Mouse (Mus musculus): ENCODE data around the gene Fancc. TPM values are rescaled to one million over a fixed set of nuclear protein-coding genes. Genes with fewer than 3 reads are reported as not detected.

The Fancc gene
- polyA plus RNA-seq, 1 experiment from 2014 or later, result 21.8 TPM

GRCm38 (mm10) chr13:63289687-63290086 is 207.4 kb downstream of the Fancc start:
- H3K36me3 ChIP-seq (replicated peaks; ENCODE audit: control insufficient read depth, insufficient read depth, low read depth, low read length), result peaks cover 3% of the 10 kb centered on the region
- H3K4me2 ChIP-seq (ENCODE audit: low read depth, low read length), result no peak overlapping the region
- 76% methylated on average over 5 of the region's 5 CpGs for WGBS
- ATAC-seq (replicated peaks; ENCODE audit: insufficient number of reproducible peaks, low FRiP score, low TSS enrichment, low read depth) (no peak), DNase-seq (ENCODE audit: low spot score) (no peak)
- no peaks in the 10 kb centered on the region for H3K9me3 ChIP-seq (replicated peaks; ENCODE audit: control insufficient read depth, low read length)
- H3K27ac ChIP-seq (replicated peaks; ENCODE audit: low read depth, low read length), result no peak overlapping the region
- H3K4me1 ChIP-seq (ENCODE audit: control insufficient read depth, insufficient read depth, low read length), result peaks cover 6% of the 10 kb centered on the region; the same call in 1 of the 2 replicates
- no peaks in the 10 kb centered on the region for H3K27me3 ChIP-seq (ENCODE audit: control insufficient read depth, insufficient read depth, low read length)
- no peak overlapping the region for H3K9ac ChIP-seq (replicated peaks; ENCODE audit: low read length)
- H3K4me3 ChIP-seq (ENCODE audit: low read depth, low read length), result no peak overlapping the region

- ATAC-seq (replicated peaks; ENCODE audit: insufficient number of reproducible peaks, low FRiP score, low TSS enrichment, low read depth) (no peak), DNase-seq (ENCODE audit: low spot score) (no peak)
- Histone ChIP-seq H3K27ac (replicated peaks; ENCODE audit: low read depth, low read length) (no peak overlapping the region), H3K9ac (replicated peaks; ENCODE audit: low read length) (no peak overlapping the region), H3K4me3 (ENCODE audit: low read depth, low read length) (no peak overlapping the region), H3K9me3 (replicated peaks; ENCODE audit: control insufficient read depth, low read length) (no peaks in the 10 kb centered on the region), H3K27me3 (ENCODE audit: control insufficient read depth, insufficient read depth, low read length) (no peaks in the 10 kb centered on the region), H3K4me1 (ENCODE audit: control insufficient read depth, insufficient read depth, low read length) (peaks cover 2% of the 10 kb centered on the region; the same call in 1 of the 2 replicates), H3K36me3 (replicated peaks; ENCODE audit: control insufficient read depth, insufficient read depth, low read depth, low read length) (peaks cover 3% of the 10 kb centered on the region), H3K4me2 (ENCODE audit: low read depth, low read length) (no peak overlapping the region)
- 52% methylated on average over 4 of the region's 4 CpGs for WGBS
These were observed 207.9 kb downstream of the Fancc start for GRCm38 (mm10) chr13:63289152-63289551.

- Histone ChIP-seq H3K4me2 (ENCODE audit: low read depth, low read length) (no peak overlapping the region), H3K27me3 (ENCODE audit: control insufficient read depth, insufficient read depth, low read length) (no peaks in the 10 kb centered on the region), H3K4me1 (ENCODE audit: control insufficient read depth, insufficient read depth, low read length) (no peaks in the 10 kb centered on the region; the same call in none of the 2 replicates), H3K9me3 (replicated peaks; ENCODE audit: control insufficient read depth, low read length) (no peaks in the 10 kb centered on the region), H3K36me3 (replicated peaks; ENCODE audit: control insufficient read depth, insufficient read depth, low read depth, low read length) (peaks cover 3% of the 10 kb centered on the region), H3K27ac (replicated peaks; ENCODE audit: low read depth, low read length) (no peak overlapping the region), H3K4me3 (ENCODE audit: low read depth, low read length) (no peak overlapping the region), H3K9ac (replicated peaks; ENCODE audit: low read length) (no peak overlapping the region)
- 90% methylated on average over 11 of the region's 11 CpGs for WGBS
- ATAC-seq (replicated peaks; ENCODE audit: insufficient number of reproducible peaks, low FRiP score, low TSS enrichment, low read depth) (no peak), DNase-seq (ENCODE audit: low spot score) (no peak)
These were observed 210.5 kb downstream of the Fancc start for GRCm38 (mm10) chr13:63286483-63287102.

GRCm38 (mm10) chr13:63284748-63285147 is 212.3 kb downstream of the Fancc start:
- ATAC-seq (replicated peaks; ENCODE audit: insufficient number of reproducible peaks, low FRiP score, low TSS enrichment, low read depth) (no peak), DNase-seq (ENCODE audit: low spot score) (no peak)
- Histone ChIP-seq H3K4me1 (ENCODE audit: control insufficient read depth, insufficient read depth, low read length) (no peaks in the 10 kb centered on the region; the same call in none of the 2 replicates), H3K4me2 (ENCODE audit: low read depth, low read length) (no peak overlapping the region), H3K36me3 (replicated peaks; ENCODE audit: control insufficient read depth, insufficient read depth, low read depth, low read length) (peaks cover 3% of the 10 kb centered on the region), H3K4me3 (ENCODE audit: low read depth, low read length) (no peak overlapping the region), H3K27me3 (ENCODE audit: control insufficient read depth, insufficient read depth, low read length) (no peaks in the 10 kb centered on the region), H3K27ac (replicated peaks; ENCODE audit: low read depth, low read length) (no peak overlapping the region), H3K9ac (replicated peaks; ENCODE audit: low read length) (no peak overlapping the region), H3K9me3 (replicated peaks; ENCODE audit: control insufficient read depth, low read length) (no peaks in the 10 kb centered on the region)
- WGBS, result 93% methylated on average over 3 of the region's 3 CpGs

GRCm38 (mm10) chr13:63283236-63283635 is 213.8 kb downstream of the Fancc start:
- Histone ChIP-seq H3K9me3 (replicated peaks; ENCODE audit: control insufficient read depth, low read length) (no peaks in the 10 kb centered on the region), H3K27me3 (ENCODE audit: control insufficient read depth, insufficient read depth, low read length) (no peaks in the 10 kb centered on the region), H3K27ac (replicated peaks; ENCODE audit: low read depth, low read length) (no peak overlapping the region), H3K4me1 (ENCODE audit: control insufficient read depth, insufficient read depth, low read length) (peaks cover 5% of the 10 kb centered on the region; the same call in 1 of the 2 replicates), H3K4me2 (ENCODE audit: low read depth, low read length) (no peak overlapping the region), H3K4me3 (ENCODE audit: low read depth, low read length) (no peak overlapping the region), H3K9ac (replicated peaks; ENCODE audit: low read length) (no peak overlapping the region), H3K36me3 (replicated peaks; ENCODE audit: control insufficient read depth, insufficient read depth, low read depth, low read length) (peaks cover 3% of the 10 kb centered on the region)
- no peak for DNase-seq (ENCODE audit: low spot score)
- ATAC-seq (replicated peaks; ENCODE audit: insufficient number of reproducible peaks, low FRiP score, low TSS enrichment, low read depth), result no peak

- H3K9me3 ChIP-seq (replicated peaks; ENCODE audit: control insufficient read depth, low read length), result no peaks in the 10 kb centered on the region
- no peaks in the 10 kb centered on the region for H3K27me3 ChIP-seq (ENCODE audit: control insufficient read depth, insufficient read depth, low read length)
- H3K4me3 ChIP-seq (ENCODE audit: low read depth, low read length), result no peak overlapping the region
- H3K36me3 ChIP-seq (replicated peaks; ENCODE audit: control insufficient read depth, insufficient read depth, low read depth, low read length), result peaks cover 3% of the 10 kb centered on the region
- no peak overlapping the region for H3K9ac ChIP-seq (replicated peaks; ENCODE audit: low read length)
- no peak overlapping the region for H3K27ac ChIP-seq (replicated peaks; ENCODE audit: low read depth, low read length)
- H3K4me2 ChIP-seq (ENCODE audit: low read depth, low read length), result no peak overlapping the region; the same call in 1 of the 2 replicates
- 74% methylated on average over 8 of the region's 8 CpGs for WGBS
- DNase-seq (ENCODE audit: low spot score), result no peak
- H3K4me1 ChIP-seq (ENCODE audit: control insufficient read depth, insufficient read depth, low read length), result peaks cover 5% of the 10 kb centered on the region; the same call in 1 of the 2 replicates
- ATAC-seq (replicated peaks; ENCODE audit: insufficient number of reproducible peaks, low FRiP score, low TSS enrichment, low read depth), result no peak
These were observed 215.9 kb downstream of the Fancc start for GRCm38 (mm10) chr13:63281206-63281605.

- Histone ChIP-seq H3K4me3 (ENCODE audit: low read depth, low read length) (no peak overlapping the region), H3K4me2 (ENCODE audit: low read depth, low read length) (peak overlapping the region; percentile 5; the same call in 1 of the 2 replicates), H3K27me3 (ENCODE audit: control insufficient read depth, insufficient read depth, low read length) (no peaks in the 10 kb centered on the region), H3K9me3 (replicated peaks; ENCODE audit: control insufficient read depth, low read length) (no peaks in the 10 kb centered on the region), H3K36me3 (replicated peaks; ENCODE audit: control insufficient read depth, insufficient read depth, low read depth, low read length) (peaks cover 3% of the 10 kb centered on the region; the same call in 1 of the 2 replicates), H3K9ac (replicated peaks; ENCODE audit: low read length) (no peak overlapping the region), H3K4me1 (ENCODE audit: control insufficient read depth, insufficient read depth, low read length) (peaks cover 5% of the 10 kb centered on the region; the same call in 1 of the 2 replicates), H3K27ac (replicated peaks; ENCODE audit: low read depth, low read length) (no peak overlapping the region)
- peak; percentile 56 for DNase-seq (ENCODE audit: low spot score)
- ATAC-seq (replicated peaks; ENCODE audit: insufficient number of reproducible peaks, low FRiP score, low TSS enrichment, low read depth), result peak; percentile 72
- WGBS, result 26% methylated on average over 3 of the region's 3 CpGs
These were observed 216.7 kb downstream of the Fancc start for GRCm38 (mm10) chr13:63280344-63280743.

- Histone ChIP-seq H3K4me1 (ENCODE audit: control insufficient read depth, insufficient read depth, low read length) (peaks cover 5% of the 10 kb centered on the region; the same call in 1 of the 2 replicates), H3K9me3 (replicated peaks; ENCODE audit: control insufficient read depth, low read length) (no peaks in the 10 kb centered on the region), H3K4me3 (ENCODE audit: low read depth, low read length) (no peak overlapping the region; the same call in 1 of the 2 replicates), H3K4me2 (ENCODE audit: low read depth, low read length) (no peak overlapping the region), H3K9ac (replicated peaks; ENCODE audit: low read length) (no peak overlapping the region), H3K27ac (replicated peaks; ENCODE audit: low read depth, low read length) (no peak overlapping the region; the same call in 1 of the 2 replicates), H3K27me3 (ENCODE audit: control insufficient read depth, insufficient read depth, low read length) (no peaks in the 10 kb centered on the region), H3K36me3 (replicated peaks; ENCODE audit: control insufficient read depth, insufficient read depth, low read depth, low read length) (no peaks in the 10 kb centered on the region; the same call in 1 of the 2 replicates)
- 39% methylated on average over 8 of the region's 8 CpGs for WGBS
- no peak for DNase-seq (ENCODE audit: low spot score)
- ATAC-seq (replicated peaks; ENCODE audit: insufficient number of reproducible peaks, low FRiP score, low TSS enrichment, low read depth), result no peak
These were observed 217.3 kb downstream of the Fancc start for GRCm38 (mm10) chr13:63279807-63280206.

Measured in embryonic facial prominence, embryonic 11.5 days (tissue).